Mouse (Mus musculus) forebrain, embryonic 15.5 days (tissue): Measurements from ENCODE around the gene Speg. TPM values are rescaled to one million over a fixed set of nuclear protein-coding genes. Genes with fewer than 3 reads are reported as not detected.

Experiments used
- ATAC-seq: fragments of 200-750 bp; cut with Nextera tagmentation; replicated peaks from 2 replicates; pipeline ENCODE4 v1.8.0; 2017; ENCODE audit warnings: mild to moderate bottlenecking, moderate TSS enrichment, moderate library complexity
- H3K27ac ChIP-seq: fragments of 300-500 bp; sonication (generic); replicated peaks from 2 replicates; pipeline ENCODE4 v1.5.1; 2015; ENCODE audit warnings: mild to moderate bottlenecking, inconsistent platforms
- H3K27me3 ChIP-seq: fragments of 300-500 bp; sonication (generic); 2 replicates; pipeline ENCODE4 v1.6.1; 2015; ENCODE audit warnings: inconsistent platforms
- H3K36me3 ChIP-seq: fragments of 300-500 bp; sonication (generic); 2 replicates; pipeline ENCODE4 v1.6.1; 2015; ENCODE audit warnings: mild to moderate bottlenecking, inconsistent platforms
- H3K4me1 ChIP-seq: fragments of 300-500 bp; sonication (generic); 2 replicates; pipeline ENCODE4 v1.6.1; 2015; ENCODE audit warnings: inconsistent platforms
- H3K4me2 ChIP-seq: fragments of 300-500 bp; sonication (generic); replicated peaks from 2 replicates; pipeline ENCODE4 v1.6.1; 2015; ENCODE audit warnings: mild to moderate bottlenecking, inconsistent platforms
- H3K4me3 ChIP-seq: fragments of 300-500 bp; sonication (generic); 2 replicates; pipeline ENCODE4 v1.5.1; 2015; ENCODE audit warnings: mild to moderate bottlenecking, inconsistent platforms
- H3K9ac ChIP-seq: fragments of 300-500 bp; sonication (generic); replicated peaks from 2 replicates; pipeline ENCODE4 v1.6.1; 2015; ENCODE audit warnings: mild to moderate bottlenecking, inconsistent platforms
- H3K9me3 ChIP-seq: fragments of 300-500 bp; sonication (generic); 2 replicates; pipeline ENCODE4 v1.6.1; 2016; ENCODE audit warnings: inconsistent platforms
- WGBS: fragments of 180-500 bp; shearing (Covaris S2); methylation state at CpG from one replicate; pipeline ENCODE4 v1.1.7; 2015; ENCODE audit warnings: mixed read lengths; 5-methylcytosine and 5-hydroxymethylcytosine counted together
- polyA plus RNA-seq: library from polyadenylated mRNA; unstranded; fragments of >200 nt; fragmentation: Nextera tagmentation; extraction: Ambion mirVana; gene quantifications from 2 replicates; pipeline ENCODE4 v1.2.1, GENCODE M21; 2015

The Speg gene
- polyA plus RNA-seq, 1 experiment from 2014 or later = 11.4 TPM

DNA sequence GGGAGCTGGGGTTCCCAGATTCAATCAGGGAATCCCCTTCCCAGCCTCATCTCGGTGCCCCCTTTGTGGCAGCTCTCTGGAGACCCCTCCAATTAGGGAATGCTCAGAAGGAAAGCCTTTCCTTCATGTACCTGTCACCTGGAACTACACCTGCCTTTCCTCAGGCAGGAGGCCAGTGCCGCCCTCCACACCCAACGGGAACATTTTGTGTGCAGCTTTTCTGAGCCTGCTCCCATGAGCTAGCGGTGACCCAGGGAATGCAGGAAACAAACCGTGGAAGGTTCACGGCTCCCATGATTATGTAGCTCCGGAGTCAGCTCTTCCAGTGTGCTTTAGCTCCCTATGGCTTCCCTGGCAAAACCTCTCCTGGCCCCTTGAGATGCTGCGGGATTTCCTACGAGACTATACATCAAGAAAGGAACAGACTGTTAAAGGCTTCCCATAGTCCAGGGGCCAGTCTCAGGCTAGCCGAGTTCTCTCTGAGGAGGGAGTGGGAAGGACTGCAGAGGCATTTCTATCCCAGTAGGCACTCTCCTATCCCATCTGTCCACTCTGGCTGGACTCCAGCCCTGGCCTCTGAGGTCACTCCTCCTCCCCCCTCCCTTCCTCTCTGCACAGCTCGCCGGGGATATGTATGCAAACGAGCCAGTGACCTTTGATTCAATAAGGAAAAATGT lies 5.0 kb upstream of the Speg start:
- ATAC-seq = no peak
- 50% methylated on average over 13 of the region's 13 CpGs for WGBS

DNA sequence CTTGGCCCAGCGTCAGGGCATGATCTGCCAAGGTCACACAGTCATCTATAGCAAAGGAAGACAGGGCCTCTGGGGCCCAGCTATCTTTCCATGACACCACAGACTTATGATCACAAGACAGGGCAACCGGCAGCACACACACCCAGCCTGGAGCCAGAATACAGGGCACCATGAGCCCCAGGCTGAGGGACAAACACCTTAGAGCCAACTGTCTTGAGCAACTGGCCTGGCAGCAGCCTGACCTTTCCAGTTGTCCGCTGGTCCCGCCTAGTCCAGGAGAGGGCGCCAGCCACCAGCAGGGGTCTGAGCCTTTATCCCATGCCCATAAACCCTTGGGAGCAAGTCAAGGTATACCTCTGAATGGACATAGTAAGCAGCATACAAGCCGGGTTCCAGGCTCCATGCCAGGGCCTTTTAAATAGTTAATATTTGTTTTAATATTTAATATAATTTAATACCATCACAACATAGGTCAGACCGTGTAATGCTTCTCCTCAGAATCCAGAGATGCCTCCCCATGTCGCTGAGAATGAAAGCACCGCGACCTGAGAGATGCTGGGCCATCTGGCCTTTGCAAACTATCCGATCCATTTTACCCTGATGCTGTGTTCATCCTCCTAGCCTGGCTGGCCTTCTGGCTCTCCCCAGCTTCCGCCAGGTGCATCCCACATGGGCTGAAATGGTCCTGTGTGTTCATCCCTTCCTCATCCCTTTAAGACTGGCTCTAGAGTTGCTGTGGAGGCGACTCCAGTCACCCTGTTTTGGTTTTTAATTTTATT lies 3.6 kb upstream of the Speg start:
- Histone ChIP-seq H3K9ac (no peak overlapping the region), H3K27ac (no peak overlapping the region), H3K9me3 (no peaks in the 10 kb centered on the region), H3K27me3 (peaks cover 20% of the 10 kb centered on the region), H3K4me3 (no peak overlapping the region), H3K4me1 (peaks cover 12% of the 10 kb centered on the region), H3K36me3 (no peaks in the 10 kb centered on the region), H3K4me2 (no peak overlapping the region)
- 62% methylated on average over 13 of the region's 13 CpGs for WGBS
- no peak for ATAC-seq

More for the DNA sequence above, 5.0 kb upstream of the Speg start:
- H3K9ac ChIP-seq = no peak overlapping the region
- no peaks in the 10 kb centered on the region for H3K36me3 ChIP-seq
- peaks cover 11% of the 10 kb centered on the region for H3K27me3 ChIP-seq
- no peak overlapping the region for H3K27ac ChIP-seq
- no peaks in the 10 kb centered on the region for H3K9me3 ChIP-seq
- peaks cover 18% of the 10 kb centered on the region for H3K4me1 ChIP-seq
- no peak overlapping the region for H3K4me3 ChIP-seq
- no peak overlapping the region for H3K4me2 ChIP-seq

DNA sequence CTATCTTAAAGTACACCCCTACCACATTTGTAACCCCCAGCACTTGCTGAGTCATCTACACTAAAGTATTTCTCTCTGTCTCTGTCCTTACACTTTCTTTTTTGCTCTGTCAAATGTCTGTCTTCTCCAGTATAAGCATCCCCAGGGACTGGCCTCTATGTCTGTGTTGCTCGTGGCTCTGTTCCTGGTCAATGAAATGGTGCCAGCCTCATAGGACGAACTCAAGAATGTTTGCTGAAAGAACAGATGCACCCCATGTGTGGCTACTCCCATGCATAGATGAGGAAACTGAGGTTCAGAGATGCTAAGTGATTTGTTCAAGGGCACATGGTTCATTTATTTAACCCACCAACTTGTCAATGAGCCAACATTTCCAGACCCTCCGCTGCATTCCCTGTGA lies 2.6 kb upstream of the Speg start:
- ATAC-seq = no peak
- no peak overlapping the region for H3K4me3 ChIP-seq
- WGBS = 65% methylated on average over 3 of the region's 3 CpGs

DNA sequence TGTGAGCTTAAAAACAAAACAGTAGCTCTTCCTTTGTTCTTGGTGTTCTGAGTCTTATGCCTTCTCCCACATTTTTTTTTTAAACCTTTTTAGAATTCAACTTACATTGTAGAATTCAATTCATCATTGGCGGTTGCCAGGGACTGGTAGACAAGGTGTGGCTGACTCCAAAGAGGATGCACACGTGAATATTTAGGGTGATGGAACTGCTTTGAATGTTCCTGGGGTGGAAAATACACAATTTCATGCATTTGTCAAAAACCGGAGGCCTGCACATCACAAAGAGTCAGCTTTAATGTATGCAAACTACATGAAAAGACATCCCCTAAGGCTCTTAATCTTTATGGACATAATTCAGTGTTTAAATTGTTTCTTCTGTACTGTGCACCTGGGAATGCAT lies 1.8 kb upstream of the Speg start:
- 57% methylated on average over 3 of the region's 3 CpGs for WGBS
- Histone ChIP-seq H3K4me2 (no peak overlapping the region), H3K4me3 (no peak overlapping the region), H3K27ac (no peak overlapping the region), H3K27me3 (peaks cover 20% of the 10 kb centered on the region), H3K36me3 (no peaks in the 10 kb centered on the region), H3K9me3 (no peaks in the 10 kb centered on the region), H3K9ac (no peak overlapping the region), H3K4me1 (peaks cover 12% of the 10 kb centered on the region)
- no peak for ATAC-seq

More for the DNA sequence above, 2.6 kb upstream of the Speg start:
- no peak overlapping the region for H3K27ac ChIP-seq
- H3K36me3 ChIP-seq = no peaks in the 10 kb centered on the region
- H3K9me3 ChIP-seq = no peaks in the 10 kb centered on the region
- peaks cover 12% of the 10 kb centered on the region for H3K4me1 ChIP-seq
- H3K4me2 ChIP-seq = no peak overlapping the region
- peaks cover 20% of the 10 kb centered on the region for H3K27me3 ChIP-seq
- H3K9ac ChIP-seq = no peak overlapping the region

DNA sequence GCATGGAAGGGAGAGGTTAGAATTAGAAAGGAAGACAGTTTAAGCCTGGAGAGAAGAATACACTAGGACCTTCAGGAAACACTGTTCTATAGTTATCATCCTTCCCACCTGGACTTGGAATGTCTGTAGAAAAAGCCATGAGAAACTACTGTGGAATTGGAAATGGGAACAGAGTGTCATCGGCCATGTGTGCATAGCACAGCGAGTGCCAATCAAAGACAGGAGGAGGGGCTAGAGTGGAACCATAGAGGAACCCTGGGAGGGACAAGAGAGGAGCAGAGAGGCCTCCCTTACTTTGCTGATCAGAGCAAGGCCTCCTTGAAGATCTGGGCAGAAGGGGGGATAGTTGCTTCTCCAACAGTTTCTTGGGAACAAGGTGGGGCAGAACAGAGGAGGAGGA lies 4.1 kb downstream of the Speg start:
- H3K9ac ChIP-seq = no peak overlapping the region
- H3K4me2 ChIP-seq = no peak overlapping the region
- H3K9me3 ChIP-seq = no peaks in the 10 kb centered on the region
- H3K4me1 ChIP-seq = peaks cover 21% of the 10 kb centered on the region
- ATAC-seq = no peak
- no peaks in the 10 kb centered on the region for H3K36me3 ChIP-seq
- WGBS = 75% methylated on average over 2 of the region's 2 CpGs
- no peak overlapping the region for H3K4me3 ChIP-seq
- peaks cover 18% of the 10 kb centered on the region for H3K27me3 ChIP-seq
- no peak overlapping the region for H3K27ac ChIP-seq

DNA sequence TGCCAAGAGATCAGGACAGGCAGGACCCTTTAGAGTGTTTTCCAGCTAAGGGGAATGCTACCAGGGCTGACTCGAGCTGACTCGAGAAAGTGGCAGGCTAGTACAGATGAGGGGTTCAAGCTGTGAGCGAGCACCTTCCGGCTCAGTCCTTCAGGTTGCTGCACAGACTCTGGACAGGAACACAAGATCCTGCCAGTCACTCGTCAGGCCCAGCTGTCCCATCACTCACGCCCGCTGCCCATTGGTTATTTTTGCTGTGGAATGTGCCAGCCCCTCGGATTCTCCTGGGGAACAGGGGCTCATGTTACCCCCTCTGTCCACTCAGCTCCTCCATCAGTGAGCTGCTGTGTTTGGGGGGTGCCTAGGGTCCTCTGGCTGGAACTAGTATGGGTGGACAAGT lies 4.8 kb downstream of the Speg start:
- H3K4me3 ChIP-seq = no peak overlapping the region
- peaks cover 26% of the 10 kb centered on the region for H3K4me1 ChIP-seq
- no peak overlapping the region for H3K27ac ChIP-seq
- H3K27me3 ChIP-seq = peaks cover 11% of the 10 kb centered on the region
- ATAC-seq = no peak
- no peak overlapping the region for H3K4me2 ChIP-seq
- 60% methylated on average over 8 of the region's 8 CpGs for WGBS
- no peak overlapping the region for H3K9ac ChIP-seq
- no peaks in the 10 kb centered on the region for H3K9me3 ChIP-seq
- H3K36me3 ChIP-seq = no peaks in the 10 kb centered on the region

DNA sequence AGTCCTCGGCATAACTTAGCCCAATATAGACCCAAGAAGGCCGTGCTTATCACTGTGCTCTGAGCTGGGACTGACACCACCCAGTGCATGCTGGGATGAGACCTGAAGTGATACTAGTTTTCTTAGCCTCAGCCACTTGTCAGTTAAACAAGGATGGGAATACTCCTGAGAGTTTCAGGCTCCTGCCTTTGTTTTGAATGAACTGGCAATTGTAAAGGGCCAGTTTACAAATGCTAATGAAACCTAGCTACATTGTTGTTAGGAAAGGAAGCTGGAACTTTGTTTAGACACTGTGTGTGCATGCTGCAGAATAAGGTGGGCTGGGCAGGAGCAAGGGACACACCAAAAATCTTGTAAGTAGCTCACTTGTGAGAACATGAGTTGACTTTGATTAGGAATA lies 5.9 kb downstream of the Speg start:
- no peaks in the 10 kb centered on the region for H3K9me3 ChIP-seq
- no peak overlapping the region for H3K4me3 ChIP-seq
- no peak overlapping the region for H3K4me2 ChIP-seq
- H3K4me1 ChIP-seq = peaks cover 31% of the 10 kb centered on the region
- no peak for ATAC-seq
- 29% methylated on average over 2 of the region's 2 CpGs for WGBS
- H3K27me3 ChIP-seq = peaks cover under 1% of the 10 kb centered on the region
- H3K9ac ChIP-seq = no peak overlapping the region
- no peak overlapping the region for H3K27ac ChIP-seq
- no peaks in the 10 kb centered on the region for H3K36me3 ChIP-seq

DNA sequence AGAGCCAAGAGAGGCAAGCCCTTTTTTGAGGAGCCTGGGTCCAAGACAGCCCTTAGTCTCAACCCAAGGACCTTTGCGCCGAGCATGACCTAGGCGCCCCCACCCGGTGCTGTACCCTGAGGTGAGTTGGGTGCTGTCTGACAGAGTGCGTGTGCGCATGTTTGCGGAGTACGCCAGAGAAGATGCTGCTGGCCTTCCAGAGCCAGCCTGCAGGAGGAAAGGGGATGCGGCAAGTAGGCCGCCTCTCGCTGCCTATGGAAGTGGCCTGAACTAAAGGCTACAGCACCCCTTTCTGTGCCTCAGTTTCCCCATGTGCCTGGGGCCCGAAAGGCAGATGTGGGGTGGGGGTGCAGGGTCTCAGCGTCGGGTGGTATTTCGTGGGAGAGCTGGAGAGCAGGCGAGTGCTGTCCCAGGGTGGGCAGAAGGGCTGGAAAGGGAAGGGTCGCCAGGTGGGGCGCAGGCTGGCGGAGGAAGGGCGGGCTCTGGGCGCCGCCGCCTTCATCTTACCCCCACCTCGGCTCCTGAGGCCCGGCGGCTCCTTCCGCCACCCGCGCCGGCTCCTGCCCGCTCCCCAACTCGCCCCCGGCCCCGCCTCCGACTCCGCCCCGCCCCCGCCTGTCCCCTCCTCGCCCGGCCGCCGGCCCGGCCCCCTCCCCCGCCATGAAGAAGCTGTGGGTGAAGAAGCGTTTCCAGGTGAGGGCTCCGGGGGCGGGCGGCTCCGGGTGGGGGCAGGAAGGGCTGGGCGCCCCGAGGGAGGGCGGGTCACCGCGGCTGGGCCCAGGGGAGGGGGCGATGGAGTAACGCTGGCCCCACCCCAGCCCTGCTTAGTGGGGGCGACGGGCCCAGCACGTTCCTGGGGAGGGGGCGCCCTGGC lies 6.6 kb downstream of the Speg start:
- no peaks in the 10 kb centered on the region for H3K9me3 ChIP-seq
- no peaks in the 10 kb centered on the region for H3K36me3 ChIP-seq
- peaks cover 36% of the 10 kb centered on the region for H3K4me1 ChIP-seq
- peak overlapping the region; percentile 25; the same call in 1 of the 2 replicates for H3K27ac ChIP-seq
- peak overlapping the region; percentile 65 for H3K4me3 ChIP-seq
- peak overlapping the region; percentile 74 for H3K9ac ChIP-seq
- H3K27me3 ChIP-seq = peaks cover 4% of the 10 kb centered on the region
- WGBS = 1% methylated on average over 43 of the region's 60 CpGs
- ATAC-seq = peak; percentile 55
- H3K4me2 ChIP-seq = peak overlapping the region; percentile 97

DNA sequence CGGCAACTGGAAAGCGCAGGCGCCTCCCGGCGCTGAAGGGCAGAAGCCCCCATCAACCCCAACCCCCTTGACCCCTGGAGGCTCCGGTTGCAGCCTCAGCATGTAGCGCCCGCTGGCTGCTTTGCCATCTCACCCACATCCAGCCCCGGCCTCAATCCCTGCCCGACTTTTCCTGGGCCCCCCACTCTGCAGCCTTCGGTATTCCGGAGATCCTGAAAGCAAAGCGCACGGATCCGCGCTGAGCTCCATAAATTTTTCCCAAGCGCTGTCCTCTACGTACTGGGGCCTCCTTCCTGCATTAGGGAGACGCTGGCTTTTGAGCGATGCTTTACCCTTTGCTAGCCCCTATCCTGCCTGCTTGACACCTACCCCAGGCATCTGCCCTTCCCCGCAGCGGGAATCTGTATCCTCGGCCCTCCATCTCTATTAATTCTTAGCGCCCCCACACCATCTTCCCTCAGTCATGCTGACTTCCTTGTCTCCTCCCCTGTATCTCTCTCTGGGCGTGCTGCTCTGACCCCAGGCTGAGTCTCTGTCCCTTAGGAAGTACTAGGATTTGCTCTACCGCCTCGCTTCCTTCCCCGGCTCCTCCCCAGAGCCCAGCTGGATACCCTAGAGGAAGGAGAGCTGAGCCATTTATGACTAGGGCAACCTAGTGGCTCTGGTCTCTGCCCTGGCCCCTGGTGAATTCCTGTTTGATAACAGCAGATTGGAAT lies 7.4 kb downstream of the Speg start:
- Histone ChIP-seq H3K36me3 (no peaks in the 10 kb centered on the region), H3K9me3 (no peaks in the 10 kb centered on the region), H3K4me1 (peaks cover 38% of the 10 kb centered on the region), H3K27me3 (peaks cover 12% of the 10 kb centered on the region), H3K9ac (peak overlapping the region; percentile 74), H3K4me2 (peak overlapping the region; percentile 97), H3K4me3 (peak overlapping the region; percentile 65), H3K27ac (peak overlapping the region; percentile 25; the same call in 1 of the 2 replicates)
- no peak; the same call in none of the 2 replicates for ATAC-seq
- 2% methylated on average over 27 of the region's 28 CpGs for WGBS

DNA sequence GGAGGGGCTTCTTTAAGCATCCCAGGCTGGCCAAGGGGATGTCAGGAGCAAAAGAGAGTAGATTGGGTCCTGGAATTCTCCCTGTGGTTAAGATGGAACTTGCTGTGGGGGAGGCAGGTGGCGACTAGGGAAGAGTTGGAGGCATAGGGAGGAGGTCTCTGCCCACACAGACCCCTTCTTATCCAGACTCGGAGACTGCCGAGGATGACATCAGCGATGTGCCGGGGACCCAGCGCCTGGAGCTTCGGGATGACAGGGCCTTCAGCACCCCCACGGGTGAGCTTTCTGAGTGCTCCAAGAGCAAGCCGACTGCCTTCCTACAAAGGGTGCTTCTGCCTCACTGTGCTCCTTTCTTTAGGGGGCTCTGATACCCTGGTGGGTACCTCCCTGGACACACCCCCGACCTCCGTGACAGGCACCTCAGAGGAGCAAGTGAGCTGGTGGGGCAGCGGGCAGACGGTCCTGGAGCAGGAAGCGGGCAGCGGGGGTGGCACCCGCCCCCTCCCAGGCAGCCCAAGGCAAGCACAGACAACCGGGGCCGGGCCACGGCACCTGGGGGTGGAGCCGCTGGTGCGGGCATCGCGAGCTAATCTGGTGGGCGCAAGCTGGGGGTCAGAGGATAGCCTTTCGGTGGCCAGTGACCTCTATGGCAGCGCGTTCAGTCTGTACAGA lies 9.5 kb downstream of the Speg start:
- 87% methylated on average over 27 of the region's 27 CpGs for WGBS
- Histone ChIP-seq H3K4me1 (peaks cover 52% of the 10 kb centered on the region), H3K4me3 (no peak overlapping the region), H3K9ac (no peak overlapping the region), H3K27me3 (peaks cover 33% of the 10 kb centered on the region), H3K4me2 (0 out of 2 replicates have a peak overlapping the region, but pooled peaks have one; percentile 21), H3K36me3 (no peaks in the 10 kb centered on the region), H3K27ac (no peak overlapping the region), H3K9me3 (no peaks in the 10 kb centered on the region)
- ATAC-seq = no peak

DNA sequence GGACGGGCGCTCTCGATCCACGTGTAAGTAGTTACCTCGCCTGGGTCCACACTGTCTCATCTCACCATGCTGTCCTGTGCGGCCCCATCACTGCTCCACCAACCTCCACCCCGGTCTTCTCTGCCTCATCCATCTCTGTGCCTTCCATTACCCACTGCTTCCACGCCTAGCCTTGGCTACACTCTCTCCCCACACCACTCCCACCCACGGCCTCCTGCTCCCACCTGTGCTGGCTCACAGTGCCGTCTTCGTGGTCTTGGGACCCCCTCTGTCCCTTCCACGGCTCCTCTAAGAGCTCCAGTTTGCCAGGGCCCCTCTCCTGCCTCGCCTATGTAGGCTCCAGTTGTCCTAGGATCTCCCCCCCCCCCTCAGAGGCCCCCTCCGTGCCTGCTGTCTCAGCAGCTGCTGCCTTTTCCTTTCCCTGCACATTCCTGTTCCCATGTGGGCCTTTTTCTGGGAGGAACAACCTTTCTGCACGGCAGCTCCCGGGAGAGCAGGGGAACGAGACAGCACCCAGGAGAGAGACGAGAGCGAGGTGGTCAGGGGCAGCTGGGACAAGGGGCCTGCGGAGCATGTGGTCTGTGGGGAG lies 10.1 kb downstream of the Speg start:
- Histone ChIP-seq H3K4me2 (peak overlapping the region; percentile 21), H3K9me3 (no peaks in the 10 kb centered on the region), H3K9ac (no peak overlapping the region; the same call in 1 of the 2 replicates), H3K36me3 (no peaks in the 10 kb centered on the region), H3K27me3 (peaks cover 36% of the 10 kb centered on the region), H3K4me3 (no peak overlapping the region), H3K27ac (no peak overlapping the region), H3K4me1 (peaks cover 52% of the 10 kb centered on the region)
- no peak for ATAC-seq
- WGBS = 66% methylated on average over 20 of the region's 20 CpGs
